Mouse (Mus musculus) testis, adult 2 months (tissue): ENCODE results near the gene Slc7a6os. TPM values are rescaled to one million over a fixed set of nuclear protein-coding genes. Genes with fewer than 3 reads are reported as not detected.

Experiments
- H3K27ac ChIP-seq: fragments of 200-500 bp; 2 replicates; pipeline ENCODE4 v1.5.1; 2012; ENCODE audit warnings: low read depth, low read length; ENCODE audit not compliant: control insufficient read depth, insufficient read depth
- H3K27me3 ChIP-seq: fragments of 200-500 bp; 2 replicates; pipeline ENCODE4 v1.6.1; 2012; ENCODE audit warnings: mild to moderate bottlenecking, low read length, moderate library complexity; ENCODE audit not compliant: control insufficient read depth, insufficient read depth
- H3K36me3 ChIP-seq: fragments of 200-500 bp; 2 replicates; pipeline ENCODE4 v1.6.1; 2012; ENCODE audit warnings: mild to moderate bottlenecking, low read length; ENCODE audit not compliant: control insufficient read depth, insufficient read depth
- H3K4me1 ChIP-seq: fragments of 200-500 bp; 2 replicates; pipeline ENCODE4 v1.6.1; 2012; ENCODE audit warnings: low read length; ENCODE audit not compliant: control insufficient read depth, insufficient read depth
- H3K4me3 ChIP-seq: fragments of 200-500 bp; 2 replicates; pipeline ENCODE4 v1.5.1; 2012; ENCODE audit warnings: low read depth, mild to moderate bottlenecking, low read length, moderate library complexity, mixed read lengths; ENCODE audit not compliant: control insufficient read depth
- CTCF ChIP-seq: fragments of 200-500 bp; IDR thresholded peaks from 2 replicates; pipeline ENCODE4 v1.5.1; 2012; ENCODE audit warnings: low read depth, mild to moderate bottlenecking, inconsistent platforms, low read length, moderate library complexity; ENCODE audit not compliant: control insufficient read depth, insufficient read depth, insufficient replicate concordance
- POLR2A ChIP-seq: fragments of 200-500 bp; IDR thresholded peaks from 2 replicates; pipeline ENCODE4 v1.6.1; 2012; ENCODE audit warnings: low read depth, mild to moderate bottlenecking, inconsistent platforms, low read length, moderate library complexity; ENCODE audit not compliant: control insufficient read depth
- polyA plus RNA-seq: library from polyadenylated mRNA; depleted of rRNA; stranded (reverse); fragments of >200 nt; gene quantifications from 2 replicates; pipeline ENCODE4 v1.2.3, GENCODE M21; 2012

The Slc7a6os gene
- polyA plus RNA-seq, 1 experiment = 11.7 TPM

GRCm38 (mm10) chr8:106177594-106177993 lies 33.1 kb downstream of the Slc7a6os start:
- H3K4me1 ChIP-seq = no peaks in the 10 kb centered on the region
- no peaks in the 10 kb centered on the region for H3K27me3 ChIP-seq
- H3K36me3 ChIP-seq = no peaks in the 10 kb centered on the region
- H3K4me3 ChIP-seq = no peak overlapping the region
- H3K27ac ChIP-seq = no peak overlapping the region
- TF ChIP-seq POLR2A = no peak
- TF ChIP-seq CTCF = no peak

GRCm38 (mm10) chr8:106176891-106177290 lies 33.8 kb downstream of the Slc7a6os start:
- H3K27ac ChIP-seq = no peak overlapping the region

GRCm38 (mm10) chr8:106173566-106173965 lies 37.2 kb downstream of the Slc7a6os start:
- H3K27me3 ChIP-seq = no peaks in the 10 kb centered on the region
- H3K4me3 ChIP-seq = no peak overlapping the region
- H3K36me3 ChIP-seq = no peaks in the 10 kb centered on the region
- H3K27ac ChIP-seq = no peak overlapping the region
- TF ChIP-seq POLR2A (no peak), CTCF (no peak)
- peaks cover 7% of the 10 kb centered on the region for H3K4me1 ChIP-seq

More at GRCm38 (mm10) chr8:106176891-106177290, 33.8 kb downstream of the Slc7a6os start:
- H3K27me3 ChIP-seq = no peaks in the 10 kb centered on the region
- no peak for TF ChIP-seq CTCF
- TF ChIP-seq POLR2A = no peak
- no peak overlapping the region for H3K4me3 ChIP-seq
- H3K36me3 ChIP-seq = no peaks in the 10 kb centered on the region
- no peaks in the 10 kb centered on the region for H3K4me1 ChIP-seq

- peak overlapping the region; percentile 97 for H3K27ac ChIP-seq
- TF ChIP-seq POLR2A (no peak), CTCF (no peak)
- peaks cover 11% of the 10 kb centered on the region for H3K4me1 ChIP-seq
- no peaks in the 10 kb centered on the region for H3K27me3 ChIP-seq
- H3K4me3 ChIP-seq = peak overlapping the region; percentile 91
- H3K36me3 ChIP-seq = no peaks in the 10 kb centered on the region
These were observed 40.7 kb downstream of the Slc7a6os start for GRCm38 (mm10) chr8:106169934-106170480.

GRCm38 (mm10) chr8:106169017-106169933 lies 41.5 kb downstream of the Slc7a6os start:
- peak overlapping the region; percentile 91 for H3K4me3 ChIP-seq
- no peaks in the 10 kb centered on the region for H3K27me3 ChIP-seq
- H3K4me1 ChIP-seq = peaks cover 11% of the 10 kb centered on the region
- H3K36me3 ChIP-seq = no peaks in the 10 kb centered on the region
- H3K27ac ChIP-seq = peak overlapping the region; percentile 97
- TF ChIP-seq POLR2A = peak; percentile 12; the same call in 1 of the 2 replicates
- no peak for TF ChIP-seq CTCF

GRCm38 (mm10) chr8:106168356-106169016 lies 42.2 kb downstream of the Slc7a6os start, which contains the start of gene Slc7a6:
Slc7a6 (plus strand) TSS chr8:106168857.
- TF ChIP-seq POLR2A (peak; percentile 79), CTCF (no peak)
- peak within 1 kb of the TSS; percentile 97 for H3K27ac ChIP-seq
- H3K4me3 ChIP-seq = peak within 1 kb of the TSS; percentile 91
- H3K4me1 ChIP-seq = peaks cover 11% of the 10 kb centered on the region
- no peaks in the 10 kb centered on the region for H3K27me3 ChIP-seq
- H3K36me3 ChIP-seq = no peaks in the 10 kb centered on the region

- H3K27ac ChIP-seq = no peak overlapping the region
- H3K4me3 ChIP-seq = no peak overlapping the region
- H3K36me3 ChIP-seq = no peaks in the 10 kb centered on the region
- peaks cover 11% of the 10 kb centered on the region for H3K4me1 ChIP-seq
- H3K27me3 ChIP-seq = no peaks in the 10 kb centered on the region
- TF ChIP-seq CTCF = peak; percentile 58; the same call in 1 of the 2 replicates
- TF ChIP-seq POLR2A = no peak
These were observed 45.3 kb downstream of the Slc7a6os start for GRCm38 (mm10) chr8:106165460-106165859.
